Mouse (Mus musculus): ENCODE measurements at regions not wholly inside any gene's neighbourhood (a gene's known extent, or its start where the extent isn't known, plus 50 kb on each side); places are given as distances from the start of the nearest gene placed in this dataset.

DNA sequence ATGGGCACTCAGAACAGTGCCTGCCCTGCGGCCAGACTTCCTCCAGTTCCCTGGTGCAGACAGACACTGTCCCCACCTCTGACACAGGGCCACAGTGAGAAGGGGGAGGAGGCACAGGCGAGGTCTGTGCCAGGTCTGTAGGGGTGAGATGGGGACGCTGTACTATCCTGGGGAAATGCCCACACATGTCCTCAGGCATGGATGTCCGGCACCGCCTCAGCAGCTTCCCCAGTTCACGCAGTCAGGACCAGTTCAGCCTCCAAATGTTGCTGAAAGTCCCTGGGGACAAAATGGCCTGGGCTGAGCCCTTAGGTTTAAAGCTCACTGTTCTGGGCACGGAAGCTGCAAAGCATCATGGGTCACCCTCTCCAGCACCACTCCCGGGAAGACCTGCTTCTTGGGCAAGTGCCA is 78.4 kb upstream of the Ptpn1 start:
- TF ChIP-seq ZC3H11A (IDR thresholded peaks at IDR 0.05; ENCODE audit: borderline replicate concordance, low read depth, low read length) (no peak), HCFC1 (IDR thresholded peaks at IDR 0.05; ENCODE audit: borderline replicate concordance, insufficient read depth, low read length) (no peak), MAFK (IDR thresholded peaks at IDR 0.05; ENCODE audit: insufficient read depth, low read depth, low read length) (no peak), CHD2 (IDR thresholded peaks at IDR 0.05; ENCODE audit: low read depth, low read length) (no peak), ZNF384 (IDR thresholded peaks at IDR 0.05; ENCODE audit: low read depth, low read length) (no peak)

Data from ES-E14 (cell line).